Mouse (Mus musculus) olfactory bulb, adult 2 months (tissue): ENCODE data around the gene Ucn. TPM values are rescaled to one million over a fixed set of nuclear protein-coding genes. Genes with fewer than 3 reads are reported as not detected.
A peak's percentile ranks its signal among the peaks of the same experiment; 100 is the strongest.

Experiments used
- H3K27ac ChIP-seq: fragments of 200-500 bp; 2 replicates; pipeline ENCODE4 v1.5.1; 2012; ENCODE audit warnings: low read depth, low read length; ENCODE audit not compliant: insufficient read depth
- H3K4me1 ChIP-seq: fragments of 200-500 bp; 2 replicates; pipeline ENCODE4 v1.6.1; 2012; ENCODE audit warnings: low read length; ENCODE audit not compliant: control insufficient read depth, insufficient read depth
- H3K4me3 ChIP-seq: fragments of 200-500 bp; 2 replicates; pipeline ENCODE4 v1.5.1; 2012; ENCODE audit warnings: mild to moderate bottlenecking, low read depth, low read length, moderate library complexity; ENCODE audit not compliant: insufficient read depth
- CTCF ChIP-seq: fragments of 200-500 bp; IDR thresholded peaks from 2 replicates; pipeline ENCODE4 v1.5.1; 2012; ENCODE audit warnings: low read depth, mild to moderate bottlenecking, low read length, moderate library complexity; ENCODE audit not compliant: insufficient read depth
- POLR2A ChIP-seq: fragments of 200-500 bp; IDR thresholded peaks from 2 replicates; pipeline ENCODE4 v1.6.1; 2012; ENCODE audit warnings: mild to moderate bottlenecking, low read depth, low read length, moderate library complexity; ENCODE audit not compliant: insufficient read depth
- WGBS: fragments of 180-500 bp; shearing (Covaris S2); methylation state at CpG from one replicate; pipeline ENCODE4 v1.1.7; 2018; 5-methylcytosine and 5-hydroxymethylcytosine counted together
- polyA plus RNA-seq: library from polyadenylated mRNA; stranded (reverse); fragments of >200 nt; gene quantifications from 2 replicates; pipeline ENCODE4 v1.2.4, GENCODE M21; 2012; ENCODE audit warnings: low replicate concordance; ENCODE audit not compliant: missing spikeins, insufficient read depth, insufficient read length

Ucn gene
- polyA plus RNA-seq, 1 experiment: not detected

GRCm38 (mm10) chr5:31154152-31154553, 15.5 kb upstream of the Ucn start, which contains the start of gene Mpv17:
Mpv17 (minus strand) TSS chr5:31154251.
- TF ChIP-seq POLR2A (peak; percentile 77), CTCF (no peak)
- H3K27ac ChIP-seq: 0 out of 2 replicates have a peak within 1 kb of the TSS, but pooled peaks have one; percentile 10
- peak within 1 kb of the TSS; percentile 64 for H3K4me3 ChIP-seq
- H3K4me1 ChIP-seq: peaks cover 5% of the 10 kb centered on the region
- 0% methylated on average over 19 of the region's 19 CpGs for WGBS

- Histone ChIP-seq H3K4me3 (peak overlapping the region; percentile 64), H3K27ac (no peak overlapping the region), H3K4me1 (peaks cover 5% of the 10 kb centered on the region)
- 23% methylated on average over 6 of the region's 6 CpGs for WGBS
- TF ChIP-seq CTCF: no peak
- TF ChIP-seq POLR2A: no peak
Measured at GRCm38 (mm10) chr5:31153516-31154151, 15.0 kb upstream of the Ucn start.

GRCm38 (mm10) chr5:31151746-31152145, 13.1 kb upstream of the Ucn start:
- TF ChIP-seq POLR2A (no peak), CTCF (no peak)
- H3K27ac ChIP-seq: no peak overlapping the region
- H3K4me1 ChIP-seq: peaks cover 5% of the 10 kb centered on the region
- WGBS: 87% methylated on average over 3 of the region's 3 CpGs
- H3K4me3 ChIP-seq: no peak overlapping the region

- 61% methylated on average over 4 of the region's 4 CpGs for WGBS
- TF ChIP-seq CTCF (no peak), POLR2A (no peak)
- Histone ChIP-seq H3K4me3 (no peak overlapping the region), H3K4me1 (peaks cover 5% of the 10 kb centered on the region), H3K27ac (no peak overlapping the region)
Measured at GRCm38 (mm10) chr5:31149781-31150180, 11.2 kb upstream of the Ucn start.

GRCm38 (mm10) chr5:31138968-31139425, 368 bp upstream of the Ucn start:
- H3K4me3 ChIP-seq: no peak overlapping the region
- H3K27ac ChIP-seq: no peak overlapping the region
- TF ChIP-seq POLR2A: no peak
- H3K4me1 ChIP-seq: peaks cover 23% of the 10 kb centered on the region
- 20% methylated on average over 9 of the region's 9 CpGs for WGBS

- Histone ChIP-seq H3K4me1 (peaks cover 23% of the 10 kb centered on the region), H3K27ac (no peak overlapping the region), H3K4me3 (peak overlapping the region; percentile 23; the same call in 1 of the 2 replicates)
- TF ChIP-seq POLR2A (no peak), CTCF (no peak)
- WGBS: under 1% methylated on average over 13 of the region's 13 CpGs
Measured at GRCm38 (mm10) chr5:31137658-31138057, 971 bp downstream of the Ucn start.

- 1% methylated on average over 33 of the region's 33 CpGs for WGBS
- no peak overlapping the region for H3K4me3 ChIP-seq
- TF ChIP-seq CTCF: no peak
- TF ChIP-seq POLR2A: no peak
Measured at GRCm38 (mm10) chr5:31136730-31137424, 1.8 kb downstream of the Ucn start.

GRCm38 (mm10) chr5:31126050-31126449, 12.6 kb downstream of the Ucn start:
- TF ChIP-seq POLR2A (no peak), CTCF (no peak)
- Histone ChIP-seq H3K4me1 (no peaks in the 10 kb centered on the region), H3K27ac (no peak overlapping the region), H3K4me3 (no peak overlapping the region)
- 38% methylated on average over 5 of the region's 5 CpGs for WGBS

More at GRCm38 (mm10) chr5:31136730-31137424, 1.8 kb downstream of the Ucn start:
- Histone ChIP-seq H3K27ac (no peak overlapping the region), H3K4me1 (peaks cover 23% of the 10 kb centered on the region)

GRCm38 (mm10) chr5:31123481-31123880, 15.1 kb downstream of the Ucn start:
- H3K27ac ChIP-seq: no peak overlapping the region
- H3K4me1 ChIP-seq: no peaks in the 10 kb centered on the region
- WGBS: 43% methylated on average over 2 of the region's 2 CpGs
- TF ChIP-seq POLR2A (no peak), CTCF (no peak)
- no peak overlapping the region for H3K4me3 ChIP-seq
